Mouse (Mus musculus) thymus, adult 2 months (tissue): Measurements from ENCODE around the gene Tenm1. TPM values are rescaled to one million over a fixed set of nuclear protein-coding genes. Genes with fewer than 3 reads are reported as not detected.

ENCODE experiments used
- DNase-seq: peaks from one replicate; pipeline ENCODE4 v3.0.0; 2021
- H3K27ac ChIP-seq: fragments of 200-500 bp; 2 replicates; pipeline ENCODE4 v1.5.1; 2012; ENCODE audit warnings: low read length, control low read depth; ENCODE audit not compliant: control insufficient read depth, insufficient read depth
- H3K27me3 ChIP-seq: fragments of 200-500 bp; 2 replicates; pipeline ENCODE4 v1.6.1; 2012; ENCODE audit warnings: mild to moderate bottlenecking, low read length, moderate library complexity, mixed read lengths; ENCODE audit not compliant: control insufficient read depth, insufficient read depth
- H3K36me3 ChIP-seq: fragments of 200-500 bp; 2 replicates; pipeline ENCODE4 v1.6.1; 2012; ENCODE audit warnings: mild to moderate bottlenecking, low read length, moderate library complexity; ENCODE audit not compliant: control insufficient read depth, insufficient read depth
- H3K4me1 ChIP-seq: fragments of 200-500 bp; replicated peaks from 2 replicates; pipeline ENCODE4 v1.6.1; 2012; ENCODE audit warnings: low read length; ENCODE audit not compliant: control insufficient read depth, insufficient read depth
- H3K4me3 ChIP-seq: fragments of 200-500 bp; 2 replicates; pipeline ENCODE4 v1.5.1; 2012; ENCODE audit warnings: mild to moderate bottlenecking, low read length, control low read depth, moderate library complexity; ENCODE audit not compliant: control insufficient read depth, insufficient read depth
- CTCF ChIP-seq: fragments of 200-500 bp; IDR thresholded peaks from 2 replicates; pipeline ENCODE4 v1.5.1; 2012; ENCODE audit warnings: mild to moderate bottlenecking, control low read depth, low read length, moderate library complexity, borderline replicate concordance; ENCODE audit not compliant: control insufficient read depth, poor library complexity, insufficient read depth; ENCODE audit errors: extremely low read depth
- POLR2A ChIP-seq: fragments of 200-500 bp; IDR thresholded peaks from 2 replicates; pipeline ENCODE4 v1.6.1; 2012; ENCODE audit warnings: mild to moderate bottlenecking, low read length, control low read depth, moderate library complexity; ENCODE audit not compliant: control insufficient read depth, poor library complexity, insufficient read depth; ENCODE audit errors: extremely low read depth
- WGBS: fragments of 180-500 bp; shearing (Covaris S2); methylation state at CpG from one replicate; pipeline ENCODE4 v1.1.7; 2018; 5-methylcytosine and 5-hydroxymethylcytosine counted together
- polyA plus RNA-seq: library from polyadenylated mRNA; depleted of rRNA; stranded (reverse); fragments of >200 nt; gene quantifications from 2 replicates; pipeline ENCODE4 v1.2.3, GENCODE M21; 2012

Tenm1 gene
- polyA plus RNA-seq, 1 experiment: 0.42 TPM

GRCm38 (mm10) chrX:42973562-42973961, 455.4 kb downstream of the Tenm1 start:
- 0% methylated on average over 1 of the region's 1 CpGs for WGBS
- Histone ChIP-seq H3K36me3 (no peaks in the 10 kb centered on the region), H3K27me3 (no peaks in the 10 kb centered on the region), H3K4me3 (no peak overlapping the region), H3K27ac (no peak overlapping the region), H3K4me1 (no peaks in the 10 kb centered on the region)
- TF ChIP-seq POLR2A (no peak), CTCF (no peak)
- DNase-seq: peak; percentile 1

DNA sequence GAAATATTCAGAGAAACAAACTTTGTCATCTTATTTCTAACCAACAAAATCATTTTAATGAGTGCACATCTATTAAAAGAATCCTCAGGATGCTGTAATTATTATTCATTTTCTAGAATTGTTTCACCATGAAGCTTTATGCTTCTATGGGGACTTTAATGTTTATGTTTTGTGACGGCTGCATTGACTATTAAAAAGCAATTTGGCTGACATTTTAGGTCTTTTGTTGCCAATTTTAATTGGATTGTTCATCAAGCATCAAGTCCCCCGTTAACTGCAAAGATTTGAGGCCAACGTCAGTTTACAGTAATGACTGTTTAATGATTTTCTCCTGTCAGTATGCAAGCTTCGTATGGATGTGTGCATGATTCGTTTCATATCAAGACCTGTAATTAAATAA, 461.3 kb downstream of the Tenm1 start:
- Histone ChIP-seq H3K4me3 (no peak overlapping the region), H3K27ac (no peak overlapping the region), H3K36me3 (no peaks in the 10 kb centered on the region), H3K27me3 (no peaks in the 10 kb centered on the region), H3K4me1 (no peaks in the 10 kb centered on the region)
- WGBS: 92% methylated on average over 5 of the region's 5 CpGs
- no peak for DNase-seq
- no peak for TF ChIP-seq POLR2A
- TF ChIP-seq CTCF: no peak

DNA sequence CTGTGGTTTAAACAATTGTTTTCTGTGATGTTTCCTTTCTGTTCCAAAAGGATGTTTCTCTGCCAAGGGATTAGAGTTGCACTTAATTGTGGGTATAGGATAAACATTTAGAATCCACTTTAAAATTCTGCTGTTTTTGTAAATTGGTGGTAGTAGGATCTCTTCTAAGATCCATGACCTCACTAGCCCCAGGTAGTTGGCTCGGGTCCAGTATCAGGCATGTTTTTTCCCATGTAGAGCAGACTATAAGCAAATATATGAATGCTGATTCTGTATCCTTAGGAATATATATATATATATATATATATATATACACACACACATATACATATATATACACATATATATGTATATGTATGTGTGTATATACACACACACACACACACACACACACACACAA, 567.2 kb downstream of the Tenm1 start:
- no peak overlapping the region for H3K27ac ChIP-seq
- H3K4me3 ChIP-seq: no peak overlapping the region
- no peaks in the 10 kb centered on the region for H3K4me1 ChIP-seq
- 89% methylated on average over 1 of the region's 1 CpGs for WGBS
- no peak for DNase-seq
- no peak for TF ChIP-seq POLR2A
- no peak for TF ChIP-seq CTCF
- H3K27me3 ChIP-seq: no peaks in the 10 kb centered on the region
- no peaks in the 10 kb centered on the region for H3K36me3 ChIP-seq

DNA sequence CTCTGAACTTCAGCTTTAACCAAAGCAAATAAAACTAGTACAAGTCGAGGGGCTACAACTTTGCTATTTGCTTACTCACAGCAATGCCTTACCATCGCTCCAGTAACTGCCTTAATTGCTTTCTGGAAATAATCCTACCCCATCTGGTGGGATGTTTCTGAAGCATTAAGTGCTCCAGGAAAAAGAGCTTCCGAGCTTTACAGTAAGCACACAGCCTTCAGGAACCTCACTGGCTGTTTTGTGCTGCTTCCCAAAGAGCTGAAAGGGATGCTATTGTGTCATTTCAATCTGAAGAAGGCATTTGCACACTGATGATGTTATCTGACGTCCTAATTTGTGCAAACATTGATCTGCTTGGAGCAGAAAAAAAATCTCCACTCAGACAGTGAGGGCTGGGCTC, 647.4 kb downstream of the Tenm1 start:
- Histone ChIP-seq H3K27ac (no peak overlapping the region), H3K36me3 (no peaks in the 10 kb centered on the region), H3K4me1 (no peaks in the 10 kb centered on the region), H3K4me3 (no peak overlapping the region), H3K27me3 (no peaks in the 10 kb centered on the region)
- TF ChIP-seq CTCF (no peak), POLR2A (no peak)
- DNase-seq: no peak
- WGBS: 68% methylated on average over 4 of the region's 4 CpGs

DNA sequence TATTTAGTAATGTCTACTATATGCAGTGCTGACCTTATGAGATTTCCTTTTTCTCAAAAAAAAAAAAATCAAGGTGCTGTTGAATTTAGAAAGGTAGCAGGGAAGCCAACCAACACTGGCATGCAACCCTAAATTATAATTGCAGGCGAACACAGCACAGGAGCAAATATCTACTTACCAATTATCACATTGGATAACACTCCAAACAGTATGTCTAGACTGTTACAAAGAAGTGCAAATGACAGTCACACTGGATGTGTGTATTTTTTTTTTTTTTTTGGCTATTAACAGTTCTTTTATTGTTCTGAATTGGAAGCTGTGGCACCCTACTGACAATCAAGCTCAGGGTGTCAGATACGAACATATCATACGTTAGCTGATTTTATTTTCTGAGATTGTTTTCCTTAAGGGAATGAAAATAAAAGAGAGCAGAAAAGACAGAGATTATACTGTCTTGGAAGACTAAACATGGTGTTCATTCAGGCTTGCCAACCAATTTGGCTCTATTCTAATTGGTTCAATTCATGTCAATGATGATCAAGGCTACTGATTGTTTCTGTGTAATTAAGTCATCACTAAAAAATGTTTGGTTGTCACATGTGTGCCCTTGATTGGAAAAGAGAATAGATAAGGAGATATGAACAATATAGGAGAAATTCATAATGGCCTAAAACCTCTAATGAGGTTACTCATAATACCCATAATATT, 710.7 kb downstream of the Tenm1 start:
- H3K4me1 ChIP-seq: no peaks in the 10 kb centered on the region
- no peak overlapping the region for H3K4me3 ChIP-seq
- H3K36me3 ChIP-seq: no peaks in the 10 kb centered on the region
- H3K27me3 ChIP-seq: no peaks in the 10 kb centered on the region
- WGBS: 97% methylated on average over 3 of the region's 3 CpGs
- TF ChIP-seq POLR2A (no peak), CTCF (no peak)
- no peak overlapping the region for H3K27ac ChIP-seq
- no peak for DNase-seq

DNA sequence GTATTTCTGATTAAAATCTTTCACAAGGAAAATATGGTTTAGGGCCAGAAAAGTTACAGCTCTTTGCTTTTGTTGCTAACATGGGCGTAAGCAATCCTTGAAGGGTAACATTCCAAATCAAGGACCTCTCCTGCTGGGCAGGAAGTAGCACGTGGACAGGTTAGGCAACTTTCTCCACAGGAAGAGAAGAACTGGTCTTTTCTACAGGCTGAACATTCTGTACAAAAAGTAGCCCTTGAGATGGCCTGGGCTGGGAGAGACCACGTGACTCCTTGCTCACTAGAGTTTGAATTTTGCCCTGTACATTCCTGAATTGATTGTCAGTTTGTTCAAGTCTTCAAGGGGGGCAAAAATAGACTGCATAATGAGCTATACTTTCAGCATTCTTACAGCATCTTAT, 728.6 kb downstream of the Tenm1 start:
- no peak overlapping the region for H3K4me3 ChIP-seq
- TF ChIP-seq POLR2A: no peak
- no peak for TF ChIP-seq CTCF
- no peaks in the 10 kb centered on the region for H3K4me1 ChIP-seq
- H3K27me3 ChIP-seq: no peaks in the 10 kb centered on the region
- DNase-seq: no peak
- 63% methylated on average over 3 of the region's 3 CpGs for WGBS
- H3K27ac ChIP-seq: no peak overlapping the region
- H3K36me3 ChIP-seq: no peaks in the 10 kb centered on the region

DNA sequence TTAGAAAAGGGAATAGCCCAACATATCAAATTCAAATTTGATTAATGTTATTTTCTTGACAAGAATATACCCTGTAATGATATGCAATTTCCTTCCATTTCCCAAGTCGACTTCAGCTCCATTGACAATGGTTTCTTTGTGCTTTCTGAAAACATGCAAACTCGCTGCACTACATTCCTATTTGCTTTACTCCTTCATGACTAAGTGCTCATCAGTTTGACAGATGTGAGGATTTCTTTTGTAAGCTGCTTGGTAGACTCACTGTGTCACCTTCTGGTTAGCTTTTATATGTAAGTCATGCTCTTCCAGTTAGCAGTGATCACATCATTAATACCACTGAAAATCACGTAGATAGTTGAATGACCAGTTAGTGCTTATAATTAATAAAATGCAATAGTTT, 781.8 kb downstream of the Tenm1 start:
- H3K27me3 ChIP-seq: no peaks in the 10 kb centered on the region
- WGBS: 77% methylated on average over 3 of the region's 3 CpGs
- no peak for DNase-seq
- no peaks in the 10 kb centered on the region for H3K36me3 ChIP-seq
- H3K4me3 ChIP-seq: no peak overlapping the region
- no peak overlapping the region for H3K27ac ChIP-seq
- no peaks in the 10 kb centered on the region for H3K4me1 ChIP-seq
- TF ChIP-seq CTCF: no peak
- TF ChIP-seq POLR2A: no peak
